Mouse (Mus musculus) bone marrow macrophage, adult 2 months (primary cell): ENCODE measurements around the gene Fbxo42. TPM values are rescaled to one million over a fixed set of nuclear protein-coding genes. Genes with fewer than 3 reads are reported as not detected.
A peak's percentile ranks its signal among the peaks of the same experiment; 100 is the strongest.

ENCODE experiments used
- H3K27ac ChIP-seq: 2 replicates; pipeline ENCODE4 v1.5.1; 2012; ENCODE audit warnings: low read depth, low read length; ENCODE audit not compliant: insufficient read depth
- H3K4me1 ChIP-seq: 2 replicates; pipeline ENCODE4 v1.6.1; 2012; ENCODE audit warnings: low read length; ENCODE audit not compliant: control insufficient read depth, insufficient read depth
- H3K4me3 ChIP-seq: 2 replicates; pipeline ENCODE4 v1.5.1; 2012; ENCODE audit warnings: mild to moderate bottlenecking, low read length, moderate library complexity; ENCODE audit not compliant: insufficient read depth
- CTCF ChIP-seq: IDR thresholded peaks from 2 replicates; pipeline ENCODE4 v1.5.1; 2012; ENCODE audit warnings: low read depth, mild to moderate bottlenecking, low read length, moderate library complexity
- POLR2A ChIP-seq: IDR thresholded peaks from 2 replicates; pipeline ENCODE4 v1.6.1; 2012; ENCODE audit warnings: mild to moderate bottlenecking, low read depth, low read length, borderline replicate concordance
- polyA plus RNA-seq: library from polyadenylated mRNA; stranded (reverse); fragments of >200 nt; gene quantifications from 2 replicates; pipeline ENCODE4 v1.2.4, GENCODE M21; 2012; ENCODE audit not compliant: missing spikeins, insufficient read depth, insufficient read length

The Fbxo42 gene
- polyA plus RNA-seq, 1 experiment: 28.2 TPM

- no peak for TF ChIP-seq CTCF
- no peak for TF ChIP-seq POLR2A
- H3K4me3 ChIP-seq: no peak overlapping the region
- no peak overlapping the region for H3K27ac ChIP-seq
- H3K4me1 ChIP-seq: peaks cover 36% of the 10 kb centered on the region
These were observed 18.1 kb downstream of the Fbxo42 start for GRCm38 (mm10) chr4:141165744-141166292.

DNA sequence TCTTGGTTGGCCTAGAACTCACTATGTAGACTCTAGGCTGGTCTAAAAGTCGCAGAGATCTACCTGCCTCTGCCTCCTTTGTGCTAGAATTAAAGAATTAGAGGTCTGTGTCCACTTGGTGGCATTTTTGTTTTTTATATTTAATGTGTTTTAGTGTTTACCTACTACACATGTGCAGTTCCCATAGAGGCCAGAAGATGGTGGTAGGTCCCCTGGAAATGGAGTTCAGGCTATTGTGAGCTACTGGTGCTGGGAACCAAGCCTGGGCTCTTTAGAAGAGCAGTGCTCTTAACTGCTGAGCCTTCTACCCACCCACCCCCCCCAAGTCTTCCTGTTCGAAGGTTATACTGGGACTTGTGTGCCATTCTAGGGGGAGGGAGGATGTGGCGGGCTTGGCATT is 19.4 kb downstream of the Fbxo42 start:
- no peak overlapping the region for H3K27ac ChIP-seq
- TF ChIP-seq CTCF: no peak
- no peak for TF ChIP-seq POLR2A
- no peak overlapping the region for H3K4me3 ChIP-seq
- peaks cover 28% of the 10 kb centered on the region for H3K4me1 ChIP-seq

- no peak overlapping the region for H3K4me3 ChIP-seq
- H3K4me1 ChIP-seq: peaks cover 13% of the 10 kb centered on the region
- no peak for TF ChIP-seq POLR2A
- no peak for TF ChIP-seq CTCF
- H3K27ac ChIP-seq: no peak overlapping the region
These were observed 24.4 kb downstream of the Fbxo42 start for GRCm38 (mm10) chr4:141172121-141172520.

DNA sequence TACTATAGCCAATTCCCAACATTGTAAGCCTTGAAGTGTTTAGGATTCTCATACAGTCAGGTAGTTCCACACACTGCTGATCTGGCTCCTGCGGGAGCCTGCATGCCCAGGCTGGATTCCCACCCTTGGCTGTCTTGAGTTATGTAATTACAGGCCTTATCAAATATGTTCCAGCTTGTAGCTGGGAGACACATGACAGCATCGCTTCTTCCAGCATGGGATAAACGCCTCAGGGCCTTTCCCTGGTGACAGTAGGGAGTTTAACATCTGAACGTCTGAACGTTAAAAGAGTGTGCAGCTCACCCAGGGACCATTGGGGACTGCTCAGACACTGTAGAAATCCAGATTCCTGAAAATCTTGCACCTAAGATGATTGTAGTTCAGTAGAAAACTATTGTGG is 28.1 kb downstream of the Fbxo42 start:
- Histone ChIP-seq H3K4me1 (peaks cover 9% of the 10 kb centered on the region), H3K27ac (no peak overlapping the region)
- TF ChIP-seq POLR2A (no peak), CTCF (no peak)

DNA sequence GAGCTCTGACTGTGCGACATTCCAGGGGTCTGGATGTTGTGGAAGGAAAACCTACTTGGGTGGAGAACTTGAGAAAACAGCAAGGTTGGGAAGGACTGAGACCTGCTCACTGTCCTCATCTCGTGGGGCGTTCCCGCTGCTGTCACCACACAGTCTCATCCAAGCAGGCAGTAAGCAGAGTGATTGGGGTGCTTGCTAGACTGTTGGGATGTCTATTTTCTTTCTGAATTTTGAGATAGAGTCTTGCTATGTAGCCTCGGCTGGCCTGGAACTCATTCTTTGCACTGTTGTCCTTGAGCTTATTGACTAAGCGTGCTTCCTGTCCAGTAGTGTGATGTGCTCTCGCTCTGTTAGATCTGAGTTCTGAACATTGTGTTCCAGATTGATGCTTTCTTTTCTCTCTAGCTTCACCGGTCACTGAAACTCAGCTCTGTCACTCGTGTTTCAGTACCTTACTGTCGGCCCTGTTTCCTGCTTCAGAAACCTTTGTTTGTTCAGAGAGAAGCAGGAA is 28.7 kb downstream of the Fbxo42 start:
- H3K4me1 ChIP-seq: peaks cover 9% of the 10 kb centered on the region
- H3K27ac ChIP-seq: no peak overlapping the region
- no peak for TF ChIP-seq POLR2A
- H3K4me3 ChIP-seq: no peak overlapping the region

More for the DNA sequence above, 28.1 kb downstream of the Fbxo42 start:
- H3K4me3 ChIP-seq: no peak overlapping the region

GRCm38 (mm10) chr4:141178500-141178899 is 30.8 kb downstream of the Fbxo42 start:
- no peak for TF ChIP-seq POLR2A
- TF ChIP-seq CTCF: no peak
- H3K4me3 ChIP-seq: no peak overlapping the region
- no peak overlapping the region for H3K27ac ChIP-seq

GRCm38 (mm10) chr4:141180831-141181230 is 33.1 kb downstream of the Fbxo42 start:
- no peak overlapping the region for H3K4me3 ChIP-seq
- no peak for TF ChIP-seq CTCF
- no peak for TF ChIP-seq POLR2A
- peaks cover 29% of the 10 kb centered on the region for H3K4me1 ChIP-seq
- H3K27ac ChIP-seq: no peak overlapping the region

More at GRCm38 (mm10) chr4:141178500-141178899, 30.8 kb downstream of the Fbxo42 start:
- peaks cover 24% of the 10 kb centered on the region for H3K4me1 ChIP-seq

GRCm38 (mm10) chr4:141181981-141182380 is 34.3 kb downstream of the Fbxo42 start:
- Histone ChIP-seq H3K27ac (peak overlapping the region; percentile 52), H3K4me3 (no peak overlapping the region), H3K4me1 (peaks cover 40% of the 10 kb centered on the region)
- TF ChIP-seq POLR2A (no peak), CTCF (no peak)

DNA sequence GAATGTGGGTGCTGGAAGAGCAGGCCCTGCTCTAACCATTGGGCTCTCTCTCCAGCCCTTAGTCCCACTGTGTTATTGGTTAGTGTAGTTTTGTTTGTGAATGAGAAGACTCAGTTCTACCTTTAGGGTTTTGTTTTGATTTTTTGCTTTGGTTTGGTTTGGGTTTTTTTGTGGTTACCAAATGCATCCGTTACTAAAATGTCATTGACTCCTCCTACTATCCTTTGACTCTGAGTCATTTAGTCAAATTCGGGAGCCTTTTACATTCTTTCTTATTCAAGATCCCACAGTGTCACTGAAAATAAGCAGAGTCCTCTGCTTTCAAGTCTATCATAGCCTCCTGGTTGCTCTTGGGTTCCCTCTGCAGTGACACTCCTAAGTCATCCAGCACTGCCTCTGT is 36.2 kb downstream of the Fbxo42 start:
- H3K4me1 ChIP-seq: peaks cover 43% of the 10 kb centered on the region
- no peak overlapping the region for H3K4me3 ChIP-seq
- TF ChIP-seq POLR2A (no peak), CTCF (no peak)
- H3K27ac ChIP-seq: peak overlapping the region; percentile 5; the same call in 1 of the 2 replicates

GRCm38 (mm10) chr4:141184426-141184825 is 36.7 kb downstream of the Fbxo42 start:
- H3K4me3 ChIP-seq: no peak overlapping the region
- H3K4me1 ChIP-seq: peaks cover 47% of the 10 kb centered on the region
- H3K27ac ChIP-seq: no peak overlapping the region
- TF ChIP-seq CTCF (no peak), POLR2A (no peak)
